Mouse (Mus musculus): ENCODE measurements around the gene Aunip. TPM values are rescaled to one million over a fixed set of nuclear protein-coding genes. Genes with fewer than 3 reads are reported as not detected.
A peak's percentile ranks its signal among the peaks of the same experiment; 100 is the strongest.

The Aunip gene
- 2.0 and 2.9 TPM in 2 replicates for polyA plus RNA-seq (2015; fragmentation: Nextera tagmentation; extraction: Ambion mirVana)

DNA sequence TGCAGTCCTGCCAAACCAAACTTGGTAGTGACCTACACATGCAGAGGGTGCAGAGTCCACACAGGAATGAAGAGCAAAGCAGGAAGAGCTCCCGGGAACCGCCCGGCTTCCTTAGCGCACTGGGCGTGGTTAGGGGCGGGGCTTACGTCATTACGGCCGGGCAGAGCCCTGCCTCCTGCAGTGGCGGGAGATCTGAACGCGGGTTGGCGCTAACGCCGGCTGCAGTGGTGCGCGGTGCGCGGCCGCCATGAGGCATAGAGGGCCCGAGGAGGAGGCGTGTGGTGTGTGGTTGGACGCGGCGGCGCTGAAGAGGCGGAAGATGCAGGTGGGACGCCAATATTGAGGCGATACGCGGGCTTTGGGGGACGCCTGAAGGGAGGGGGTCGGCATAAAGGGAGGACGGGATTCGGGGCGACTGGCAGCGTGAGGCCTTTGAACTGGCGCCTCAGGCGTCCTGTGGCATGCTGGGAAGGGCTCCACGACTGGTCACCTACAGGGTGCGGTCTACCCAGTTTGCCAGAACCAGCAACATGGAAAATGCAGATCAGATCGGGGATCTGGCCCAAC is at the start of gene Aunip:
Aunip (plus strand) TSS at position 155 of the 567 bp plus-strand sequence.
- H3K36me3 ChIP-seq, result peaks cover 12% of the 10 kb centered on the region
- WGBS, result under 1% methylated on average over 42 of the region's 42 CpGs

GRCm38 (mm10) chr4:134461252-134461651 is 49.5 kb upstream of the Aunip start:
- H3K27ac ChIP-seq (replicated peaks), result no peak overlapping the region
- 83% methylated on average over 5 of the region's 5 CpGs for WGBS
- H3K27me3 ChIP-seq, result no peaks in the 10 kb centered on the region
- H3K4me2 ChIP-seq, result no peak overlapping the region
- H3K9me3 ChIP-seq, result no peaks in the 10 kb centered on the region
- peaks cover 16% of the 10 kb centered on the region for H3K4me1 ChIP-seq (replicated peaks)
- no peak for ATAC-seq (ENCODE audit: low FRiP score, low read depth)
- H3K9ac ChIP-seq, result no peak overlapping the region
- H3K4me3 ChIP-seq, result no peak overlapping the region
- no peaks in the 10 kb centered on the region for H3K36me3 ChIP-seq

More for the DNA sequence above, at the start of gene Aunip:
- H3K4me3 ChIP-seq, result peak within 1 kb of the TSS; percentile 47
- peak within 1 kb of the TSS; percentile 39 for H3K9ac ChIP-seq
- H3K9me3 ChIP-seq, result no peaks in the 10 kb centered on the region
- H3K27ac ChIP-seq (replicated peaks), result no peak within 1 kb of the TSS
- peak within 1 kb of the TSS; percentile 96 for H3K4me2 ChIP-seq
- H3K27me3 ChIP-seq, result no peaks in the 10 kb centered on the region
- peaks cover 9% of the 10 kb centered on the region for H3K4me1 ChIP-seq (replicated peaks)
- peak; percentile 94 for ATAC-seq (ENCODE audit: low FRiP score, low read depth)

DNA sequence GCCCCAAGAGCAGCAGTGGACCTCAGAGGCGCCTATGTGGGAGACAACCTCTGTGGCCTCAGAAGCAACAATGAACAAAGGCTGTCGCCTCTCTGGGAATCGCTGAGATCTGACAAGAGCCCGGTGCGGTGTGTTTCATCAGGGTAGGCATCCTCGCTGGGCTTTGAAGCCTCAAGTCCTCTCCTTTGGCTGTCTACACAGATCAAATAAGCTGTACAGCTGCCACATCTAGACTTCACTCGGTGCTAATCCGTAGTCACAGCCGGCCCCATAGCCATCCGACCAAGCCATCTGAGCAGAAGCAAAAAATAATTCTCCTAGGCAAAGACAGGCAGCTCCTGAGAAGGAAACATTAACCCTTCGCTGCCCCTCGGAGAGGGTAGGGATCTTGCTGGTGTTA is 45.0 kb upstream of the Aunip start:
- H3K9me3 ChIP-seq, result no peaks in the 10 kb centered on the region
- WGBS, result 33% methylated on average over 12 of the region's 12 CpGs
- peaks cover 32% of the 10 kb centered on the region for H3K4me1 ChIP-seq (replicated peaks)
- peak overlapping the region; percentile 35 for H3K9ac ChIP-seq
- peak overlapping the region; percentile 14; the same call in 1 of the 2 replicates for H3K4me3 ChIP-seq
- H3K27ac ChIP-seq (replicated peaks), result peak overlapping the region; percentile 98
- ATAC-seq (ENCODE audit: low FRiP score, low read depth), result no peak
- H3K36me3 ChIP-seq, result peaks cover 2% of the 10 kb centered on the region; the same call in 1 of the 2 replicates
- peak overlapping the region; percentile 86 for H3K4me2 ChIP-seq
- no peaks in the 10 kb centered on the region for H3K27me3 ChIP-seq

- Histone ChIP-seq H3K4me2 (peak overlapping the region; percentile 86), H3K4me3 (peak overlapping the region; percentile 88), H3K27ac (replicated peaks) (peak overlapping the region; percentile 98), H3K36me3 (peaks cover 9% of the 10 kb centered on the region), H3K9ac (peak overlapping the region; percentile 66), H3K27me3 (no peaks in the 10 kb centered on the region), H3K9me3 (no peaks in the 10 kb centered on the region), H3K4me1 (replicated peaks) (peaks cover 39% of the 10 kb centered on the region)
- 36% methylated on average over 11 of the region's 11 CpGs for WGBS
- ATAC-seq (ENCODE audit: low FRiP score, low read depth), result no peak
These were observed 44.2 kb upstream of the Aunip start for GRCm38 (mm10) chr4:134466381-134467262.

DNA sequence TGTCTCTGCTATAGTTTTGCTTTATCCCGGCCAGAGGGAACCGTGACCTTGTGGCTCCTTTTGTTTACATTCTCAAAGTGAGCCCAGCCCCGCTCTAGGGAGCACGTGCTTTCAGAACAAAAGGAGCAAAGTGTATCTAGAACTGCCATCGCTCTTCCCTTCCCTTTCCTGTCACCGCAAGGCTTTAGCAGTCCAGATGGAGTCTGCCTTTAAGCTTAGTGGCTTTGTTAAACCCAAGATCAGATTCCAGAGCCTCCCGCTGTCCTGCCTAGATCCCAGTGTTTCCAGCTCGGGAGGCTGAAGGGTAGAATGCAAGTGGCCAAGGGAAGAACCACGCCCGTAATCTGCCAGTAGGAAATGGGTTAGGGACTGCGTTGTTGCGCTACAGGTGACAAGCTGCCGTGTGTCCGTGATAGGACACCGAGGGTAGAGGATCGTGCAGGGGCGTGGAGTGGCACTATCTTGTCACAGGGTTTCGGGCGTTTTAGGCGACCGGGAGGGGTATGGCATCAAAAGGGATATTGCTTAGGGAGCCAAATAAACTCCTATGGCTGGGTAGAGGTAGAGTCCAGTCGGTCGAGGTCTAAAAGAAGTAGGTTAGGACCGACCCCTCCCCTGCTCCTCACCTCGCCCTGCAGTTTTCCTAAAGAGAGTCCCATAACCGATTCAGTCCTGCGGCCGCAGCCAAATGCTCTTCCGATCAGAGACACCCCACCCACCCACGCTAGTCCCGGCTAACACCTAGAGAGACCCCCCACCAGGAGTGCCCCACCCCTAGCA is 43.2 kb upstream of the Aunip start:
- Histone ChIP-seq H3K4me3 (peak overlapping the region; percentile 88), H3K9ac (peak overlapping the region; percentile 66)
- under 1% methylated on average over 31 of the region's 31 CpGs for WGBS

GRCm38 (mm10) chr4:134468215-134468575 is 42.6 kb upstream of the Aunip start, which contains the start of gene Stmn1:
TSS of gene Stmn1 (plus strand) at chr4:134468320.
- peak within 1 kb of the TSS; percentile 99 for H3K9ac ChIP-seq
- peak within 1 kb of the TSS; percentile 98 for H3K27ac ChIP-seq (replicated peaks)
- H3K4me1 ChIP-seq (replicated peaks), result peaks cover 54% of the 10 kb centered on the region
- peaks cover 23% of the 10 kb centered on the region for H3K36me3 ChIP-seq
- H3K4me3 ChIP-seq, result peak within 1 kb of the TSS; percentile 88
- H3K27me3 ChIP-seq, result no peaks in the 10 kb centered on the region
- H3K4me2 ChIP-seq, result peak within 1 kb of the TSS; percentile 86
- H3K9me3 ChIP-seq, result no peaks in the 10 kb centered on the region
- WGBS, result under 1% methylated on average over 29 of the region's 31 CpGs
- ATAC-seq (ENCODE audit: low FRiP score, low read depth), result peak; percentile 97

More for the DNA sequence above, 43.2 kb upstream of the Aunip start:
- Histone ChIP-seq H3K36me3 (peaks cover 18% of the 10 kb centered on the region), H3K27ac (replicated peaks) (peak overlapping the region; percentile 98), H3K27me3 (no peaks in the 10 kb centered on the region), H3K4me1 (replicated peaks) (peaks cover 48% of the 10 kb centered on the region), H3K4me2 (peak overlapping the region; percentile 86), H3K9me3 (no peaks in the 10 kb centered on the region)
- ATAC-seq (ENCODE audit: low FRiP score, low read depth), result peak; percentile 52

GRCm38 (mm10) chr4:134468578-134469266 is 42.1 kb upstream of the Aunip start:
- Histone ChIP-seq H3K9me3 (no peaks in the 10 kb centered on the region), H3K4me1 (replicated peaks) (peaks cover 55% of the 10 kb centered on the region), H3K4me2 (peak overlapping the region; percentile 86), H3K27me3 (no peaks in the 10 kb centered on the region), H3K27ac (replicated peaks) (peak overlapping the region; percentile 98), H3K9ac (peak overlapping the region; percentile 99), H3K4me3 (peak overlapping the region; percentile 88), H3K36me3 (peaks cover 24% of the 10 kb centered on the region)
- WGBS, result under 1% methylated on average over 68 of the region's 68 CpGs
- peak; percentile 83 for ATAC-seq (ENCODE audit: low FRiP score, low read depth)

DNA sequence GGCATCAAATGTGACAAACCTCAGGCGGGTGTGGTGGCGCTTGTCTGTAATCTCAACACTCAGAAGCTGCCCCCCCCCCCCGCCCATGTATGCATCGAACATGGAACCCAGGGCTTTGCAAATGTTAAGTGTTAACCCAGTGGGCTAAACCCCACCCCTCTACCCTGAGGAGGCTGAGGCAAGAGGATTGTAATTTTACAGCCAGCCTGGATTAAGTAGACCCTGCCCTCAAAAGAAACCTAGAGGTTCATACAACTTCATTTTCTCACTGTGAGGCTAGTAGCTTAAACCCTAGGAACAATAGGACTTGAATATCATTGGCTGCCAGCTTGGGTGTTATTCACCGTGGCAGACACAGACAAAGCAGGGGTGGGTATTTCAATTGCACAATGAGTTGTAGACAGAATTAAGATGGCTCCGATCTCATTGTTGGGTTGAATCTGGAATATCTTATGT is 41.4 kb upstream of the Aunip start:
- ATAC-seq (ENCODE audit: low FRiP score, low read depth), result no peak
- Histone ChIP-seq H3K4me2 (peak overlapping the region; percentile 86), H3K9ac (peak overlapping the region; percentile 99), H3K9me3 (no peaks in the 10 kb centered on the region), H3K36me3 (peaks cover 30% of the 10 kb centered on the region), H3K4me1 (replicated peaks) (peaks cover 62% of the 10 kb centered on the region), H3K27me3 (no peaks in the 10 kb centered on the region), H3K27ac (replicated peaks) (peak overlapping the region; percentile 98), H3K4me3 (peak overlapping the region; percentile 88)
- WGBS, result 2% methylated on average over 6 of the region's 6 CpGs

DNA sequence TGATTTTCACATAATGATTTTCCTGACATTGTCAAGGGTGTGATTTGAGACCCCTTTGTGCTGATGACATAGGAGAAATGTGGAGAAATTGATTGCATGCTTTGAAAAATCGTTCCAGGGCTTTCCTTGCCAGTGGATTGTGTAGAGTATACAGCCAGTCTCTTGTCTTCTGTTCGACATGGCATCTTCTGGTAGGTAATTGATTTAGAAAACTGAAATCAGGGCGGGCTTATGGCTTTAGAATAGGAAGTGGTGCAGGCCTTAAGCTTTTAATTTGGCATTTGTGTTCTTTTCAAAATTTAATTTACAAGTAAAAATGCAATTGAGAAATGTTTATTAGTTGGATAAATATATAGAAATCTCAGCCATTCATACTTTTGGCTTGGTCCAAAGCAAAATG is 40.8 kb upstream of the Aunip start:
- H3K4me1 ChIP-seq (replicated peaks), result peaks cover 64% of the 10 kb centered on the region

DNA sequence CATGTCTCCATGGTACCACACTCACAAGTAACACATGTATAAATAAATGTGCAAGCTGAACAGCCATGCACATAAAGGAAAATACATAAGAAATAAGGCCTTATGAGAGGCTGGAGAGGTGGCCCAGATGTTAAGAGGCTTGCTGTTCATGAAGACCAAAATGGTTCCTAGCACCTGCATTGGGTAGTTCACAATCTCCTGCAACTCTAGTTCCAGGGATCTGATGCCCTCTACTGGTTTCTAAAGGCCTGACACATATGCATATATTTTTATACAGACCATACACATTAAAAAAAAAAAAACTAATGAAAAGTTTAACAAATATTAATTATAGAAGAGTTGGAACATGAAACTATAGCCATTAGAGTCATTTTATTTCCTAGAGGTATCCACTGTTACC is 39.3 kb upstream of the Aunip start:
- H3K27ac ChIP-seq (replicated peaks), result peak overlapping the region; percentile 78
- peaks cover 53% of the 10 kb centered on the region for H3K4me1 ChIP-seq (replicated peaks)
- no peaks in the 10 kb centered on the region for H3K9me3 ChIP-seq
- no peaks in the 10 kb centered on the region for H3K27me3 ChIP-seq
- H3K4me3 ChIP-seq, result peak overlapping the region; percentile 88
- ATAC-seq (ENCODE audit: low FRiP score, low read depth), result no peak
- H3K4me2 ChIP-seq, result peak overlapping the region; percentile 86
- peak overlapping the region; percentile 99; the same call in 1 of the 2 replicates for H3K9ac ChIP-seq
- peaks cover 51% of the 10 kb centered on the region for H3K36me3 ChIP-seq

More for the DNA sequence above, 40.8 kb upstream of the Aunip start:
- ATAC-seq (ENCODE audit: low FRiP score, low read depth), result no peak
- Histone ChIP-seq H3K9me3 (no peaks in the 10 kb centered on the region), H3K27me3 (no peaks in the 10 kb centered on the region), H3K4me3 (peak overlapping the region; percentile 88), H3K27ac (replicated peaks) (peak overlapping the region; percentile 98), H3K4me2 (peak overlapping the region; percentile 86), H3K36me3 (peaks cover 37% of the 10 kb centered on the region), H3K9ac (peak overlapping the region; percentile 99)
- WGBS, result 25% methylated on average over 3 of the region's 3 CpGs

DNA sequence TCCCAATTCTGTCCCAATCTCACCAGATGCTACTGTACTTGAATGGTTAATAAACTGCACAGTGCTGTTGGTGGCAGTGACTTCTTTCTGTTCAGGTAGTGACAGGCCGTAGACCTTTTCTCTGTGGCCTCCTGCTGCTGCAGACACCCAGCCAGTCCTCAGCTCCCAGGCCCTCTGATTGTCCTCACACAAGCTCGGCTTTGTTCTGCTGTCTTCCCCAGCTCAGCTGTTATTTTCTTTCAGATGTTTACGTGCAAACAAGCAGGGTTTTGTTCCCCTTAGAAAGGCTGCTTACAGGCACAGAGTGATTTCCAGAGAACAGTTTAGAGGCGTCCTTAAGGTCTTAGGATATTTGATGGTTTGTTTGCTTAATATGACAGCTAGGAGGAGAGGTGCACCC is 37.0 kb upstream of the Aunip start:
- Histone ChIP-seq H3K36me3 (peaks cover 58% of the 10 kb centered on the region), H3K4me1 (replicated peaks) (peaks cover 48% of the 10 kb centered on the region), H3K4me3 (0 out of 2 replicates have a peak overlapping the region, but pooled peaks have one; percentile 6), H3K9ac (peak overlapping the region; percentile 18; the same call in 1 of the 2 replicates), H3K9me3 (no peaks in the 10 kb centered on the region), H3K27ac (replicated peaks) (peak overlapping the region; percentile 76), H3K4me2 (peak overlapping the region; percentile 18; the same call in 1 of the 2 replicates), H3K27me3 (no peaks in the 10 kb centered on the region)
- WGBS, result 51% methylated on average over 4 of the region's 4 CpGs
- ATAC-seq (ENCODE audit: low FRiP score, low read depth), result no peak

All from hindbrain, embryonic 15.5 days (tissue).